Mouse (Mus musculus) yolk sac, embryonic 10.5 days (tissue): Measurements from ENCODE around the gene Sgcd.

ENCODE experiments used
- DNase-seq: peaks from one replicate; pipeline ENCODE4 v3.0.0-alpha.2; 2017; ENCODE audit warnings: low spot score

Gene Sgcd

GRCm38 (mm10) chr11:47988697-47989533 lies at the start of gene Sgcd:
Gene Sgcd (minus strand): TSS chr11:47988969.
- DNase-seq: peak; percentile 21

- DNase-seq: no peak
Observed at GRCm38 (mm10) chr11:48038051-48038450, 49.3 kb upstream of the Sgcd start.

GRCm38 (mm10) chr11:48012836-48013235 lies 24.1 kb upstream of the Sgcd start:
- no peak for DNase-seq

GRCm38 (mm10) chr11:47988333-47988696 lies 454 bp downstream of the Sgcd start:
- DNase-seq: no peak

- no peak for DNase-seq
Observed at GRCm38 (mm10) chr11:47987893-47988267, 889 bp downstream of the Sgcd start.

GRCm38 (mm10) chr11:47987251-47987892 lies 1.4 kb downstream of the Sgcd start:
- DNase-seq: no peak

- no peak for DNase-seq
Observed at GRCm38 (mm10) chr11:47982152-47982551, 6.6 kb downstream of the Sgcd start.

GRCm38 (mm10) chr11:47981108-47981507 lies 7.7 kb downstream of the Sgcd start:
- DNase-seq: no peak

- DNase-seq: no peak
Observed at GRCm38 (mm10) chr11:47953291-47953690, 35.5 kb downstream of the Sgcd start.

GRCm38 (mm10) chr11:47952366-47952765 lies 36.4 kb downstream of the Sgcd start:
- no peak for DNase-seq

GRCm38 (mm10) chr11:47939795-47940194 lies 49.0 kb downstream of the Sgcd start:
- DNase-seq: no peak

- no peak for DNase-seq
Observed at GRCm38 (mm10) chr11:47917616-47918015, 71.2 kb downstream of the Sgcd start.

- no peak for DNase-seq
Observed at GRCm38 (mm10) chr11:47891617-47892172, 97.1 kb downstream of the Sgcd start.

- no peak for DNase-seq
Observed at GRCm38 (mm10) chr11:47890315-47890714, 98.5 kb downstream of the Sgcd start.

GRCm38 (mm10) chr11:47885310-47885709 lies 103.5 kb downstream of the Sgcd start:
- no peak for DNase-seq

- no peak for DNase-seq
Observed at GRCm38 (mm10) chr11:47883545-47883944, 105.2 kb downstream of the Sgcd start.

- no peak for DNase-seq
Observed at GRCm38 (mm10) chr11:47876633-47877170, 112.1 kb downstream of the Sgcd start.

GRCm38 (mm10) chr11:47845894-47846293 lies 142.9 kb downstream of the Sgcd start:
- no peak for DNase-seq

- DNase-seq: no peak
Observed at GRCm38 (mm10) chr11:47833283-47833682, 155.5 kb downstream of the Sgcd start.

GRCm38 (mm10) chr11:47810307-47810706 lies 178.5 kb downstream of the Sgcd start:
- no peak for DNase-seq

- no peak for DNase-seq
Observed at GRCm38 (mm10) chr11:47804101-47804715, 184.6 kb downstream of the Sgcd start.

GRCm38 (mm10) chr11:47777916-47778226 lies 210.9 kb downstream of the Sgcd start:
- no peak for DNase-seq
